Mouse (Mus musculus) erythroblast, embryonic 14.5 days (primary cell): ENCODE data around the gene Arl6ip4.

Experiments
- GATA1 ChIP-seq: IDR thresholded peaks from 2 replicates; pipeline ENCODE4 v1.6.1; 2012; ENCODE audit warnings: low read length, inconsistent platforms, mixed read lengths
- TAL1 ChIP-seq: IDR thresholded peaks from 3 replicates; pipeline ENCODE4 v1.6.1; 2012; ENCODE audit warnings: low read length, inconsistent platforms, mixed read lengths

DNA sequence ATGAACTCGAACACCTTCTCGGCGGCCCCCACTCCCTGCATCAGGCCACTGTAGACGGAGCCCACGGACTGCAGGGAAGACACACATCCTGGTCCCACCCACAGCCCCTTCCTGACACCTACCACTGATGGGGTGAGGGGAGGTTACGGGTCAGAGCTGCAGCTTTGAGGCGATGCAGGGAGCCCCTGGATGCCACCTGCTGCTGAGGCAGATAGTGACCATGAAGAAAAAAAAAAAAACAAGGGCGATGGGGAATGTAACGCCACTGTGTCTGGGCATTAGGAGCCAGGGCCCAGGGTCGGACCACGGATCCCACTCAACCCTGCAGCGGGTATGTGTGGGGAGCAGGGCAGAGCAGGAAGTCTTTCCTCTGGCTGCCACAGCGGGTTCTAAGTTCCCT is 38.6 kb upstream of the Arl6ip4 start:
- TF ChIP-seq GATA1 (no peak), TAL1 (no peak)
